Mouse (Mus musculus): ENCODE data around the gene Gm2174. TPM values are rescaled to one million over a fixed set of nuclear protein-coding genes. Genes with fewer than 3 reads are reported as not detected.
A peak's percentile ranks its signal among the peaks of the same experiment; 100 is the strongest.

Gene Gm2174
- polyA plus RNA-seq (2014; fragmentation: Nextera tagmentation; extraction: Ambion mirVana), result 2.1 and 2.2 TPM in 2 replicates

DNA sequence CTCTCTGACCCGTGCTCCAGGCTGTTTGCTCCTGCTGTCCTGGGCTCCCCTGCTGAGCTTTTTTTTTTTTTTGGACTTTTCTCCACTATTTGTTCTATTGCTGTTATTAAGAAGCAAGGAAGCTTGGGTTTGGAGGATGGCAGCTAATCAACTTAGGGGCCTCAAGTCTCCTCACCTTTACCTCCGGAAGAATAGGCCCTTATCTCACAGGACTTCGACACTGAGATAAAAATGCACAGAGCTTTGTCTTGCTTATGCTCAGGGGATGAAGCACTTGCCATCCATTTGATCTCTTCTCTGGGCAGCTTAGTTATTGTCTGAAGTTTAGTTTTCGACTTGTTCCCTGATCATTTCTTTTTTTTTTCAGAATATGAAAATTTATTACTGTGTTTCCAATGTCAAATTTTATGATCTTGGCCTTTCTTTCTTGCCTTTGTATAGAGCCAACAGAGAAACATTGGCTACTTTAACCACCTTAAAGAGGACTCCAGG, at the start of gene Gm2174:
Gene Gm2174, plus strand, starts transcription at position 442 of the 492 bp plus-strand sequence.
- H3K4me1 ChIP-seq (replicated peaks; ENCODE audit: control insufficient read depth, insufficient read depth, low read length), result peaks cover 14% of the 10 kb centered on the region
- H3K4me2 ChIP-seq, result peak within 1 kb of the TSS; percentile 43
- DNase-seq (ENCODE audit: low spot score) (no peak), ATAC-seq (replicated peaks; ENCODE audit: low FRiP score) (no peak)
- no peaks in the 10 kb centered on the region for H3K36me3 ChIP-seq (ENCODE audit: control insufficient read depth, insufficient read depth, low read length)
- no peaks in the 10 kb centered on the region for H3K9me3 ChIP-seq (ENCODE audit: control insufficient read depth, low read length)
- H3K27ac ChIP-seq (ENCODE audit: low read depth, low read length), result peak within 1 kb of the TSS; percentile 89
- WGBS, result 51% methylated on average over 4 of the region's 4 CpGs
- H3K9ac ChIP-seq (ENCODE audit: low read depth, low read length), result no peak within 1 kb of the TSS; the same call in 1 of the 2 replicates
- no peaks in the 10 kb centered on the region for H3K27me3 ChIP-seq (replicated peaks; ENCODE audit: control insufficient read depth, insufficient read depth, low read length)
- no peak within 1 kb of the TSS for H3K4me3 ChIP-seq (ENCODE audit: low read depth, low read length)

DNA sequence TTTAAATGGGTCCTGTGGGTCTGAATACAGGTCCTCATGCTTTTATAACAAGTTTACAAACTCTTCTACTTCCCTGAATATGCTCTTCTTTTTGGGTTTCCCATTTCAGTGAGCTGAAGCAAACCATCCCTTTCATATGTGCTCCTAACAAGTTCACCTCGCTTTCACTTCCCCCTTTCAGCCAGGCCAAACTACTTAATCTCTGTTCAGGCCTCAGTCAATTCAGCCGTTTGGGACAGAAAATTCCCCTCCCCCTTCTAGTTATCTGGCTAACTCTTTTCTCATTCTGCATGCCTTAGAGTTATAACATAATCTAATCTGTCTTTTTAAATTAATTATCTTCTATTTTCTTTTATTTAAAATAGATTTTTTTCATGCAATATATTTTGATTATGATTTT, 43.1 kb upstream of the Gm2174 start:
- Histone ChIP-seq H3K36me3 (ENCODE audit: control insufficient read depth, insufficient read depth, low read length) (no peaks in the 10 kb centered on the region), H3K4me2 (no peak overlapping the region), H3K9ac (ENCODE audit: low read depth, low read length) (no peak overlapping the region), H3K4me1 (replicated peaks; ENCODE audit: control insufficient read depth, insufficient read depth, low read length) (no peaks in the 10 kb centered on the region), H3K27ac (ENCODE audit: low read depth, low read length) (no peak overlapping the region), H3K4me3 (ENCODE audit: low read depth, low read length) (no peak overlapping the region), H3K9me3 (ENCODE audit: control insufficient read depth, low read length) (no peaks in the 10 kb centered on the region), H3K27me3 (replicated peaks; ENCODE audit: control insufficient read depth, insufficient read depth, low read length) (no peaks in the 10 kb centered on the region)
- WGBS, result 15% methylated on average over 2 of the region's 2 CpGs
- ATAC-seq (replicated peaks; ENCODE audit: low FRiP score) (no peak), DNase-seq (ENCODE audit: low spot score) (no peak)

DNA sequence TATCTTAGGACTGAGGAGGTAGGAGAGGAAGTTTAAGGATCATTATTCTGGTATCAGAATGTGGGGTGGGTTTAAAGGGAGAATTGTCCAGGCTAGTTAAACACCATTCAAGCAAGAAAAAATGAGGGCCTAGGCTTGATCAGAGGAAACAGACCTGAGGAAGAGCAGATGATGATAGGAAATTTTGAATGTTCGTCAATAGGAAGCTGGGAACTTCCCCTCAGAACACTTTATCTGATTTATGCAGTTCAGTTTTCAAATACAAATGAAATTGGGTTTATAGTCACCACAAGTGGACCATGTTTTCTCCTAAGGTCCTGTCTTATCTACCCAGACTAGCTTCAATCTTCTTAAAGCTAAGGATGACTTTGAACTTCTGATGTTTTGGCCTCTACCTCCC, 42.3 kb upstream of the Gm2174 start:
- Histone ChIP-seq H3K27ac (ENCODE audit: low read depth, low read length) (no peak overlapping the region), H3K27me3 (replicated peaks; ENCODE audit: control insufficient read depth, insufficient read depth, low read length) (no peaks in the 10 kb centered on the region), H3K4me2 (no peak overlapping the region), H3K9me3 (ENCODE audit: control insufficient read depth, low read length) (no peaks in the 10 kb centered on the region), H3K9ac (ENCODE audit: low read depth, low read length) (no peak overlapping the region), H3K4me3 (ENCODE audit: low read depth, low read length) (no peak overlapping the region), H3K36me3 (ENCODE audit: control insufficient read depth, insufficient read depth, low read length) (no peaks in the 10 kb centered on the region), H3K4me1 (replicated peaks; ENCODE audit: control insufficient read depth, insufficient read depth, low read length) (no peaks in the 10 kb centered on the region)
- ATAC-seq (replicated peaks; ENCODE audit: low FRiP score), result no peak
- 35% methylated on average over 1 of the region's 1 CpGs for WGBS
- DNase-seq (ENCODE audit: low spot score), result no peak

DNA sequence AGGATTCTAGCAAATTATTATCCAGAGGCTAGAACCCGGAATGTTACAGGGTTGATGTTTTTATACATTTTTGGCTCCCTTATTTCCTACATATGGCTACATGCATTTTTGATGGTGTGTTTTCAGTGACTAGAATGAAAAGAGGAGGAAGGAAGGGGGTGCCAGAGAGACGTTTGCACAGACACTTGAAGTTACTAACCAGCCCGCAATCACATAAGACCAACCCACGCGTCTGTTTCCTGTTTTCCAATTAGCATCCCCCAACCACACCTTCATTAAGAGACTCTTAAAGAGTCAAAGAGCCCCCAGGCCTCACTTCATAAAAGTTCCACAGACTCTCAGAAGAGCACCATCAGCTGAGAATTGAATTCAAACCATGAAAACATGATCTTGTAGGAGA, 41.6 kb upstream of the Gm2174 start:
- WGBS, result 40% methylated on average over 5 of the region's 5 CpGs
- no peak overlapping the region for H3K27ac ChIP-seq (ENCODE audit: low read depth, low read length)
- no peak overlapping the region for H3K4me3 ChIP-seq (ENCODE audit: low read depth, low read length)
- H3K36me3 ChIP-seq (ENCODE audit: control insufficient read depth, insufficient read depth, low read length), result no peaks in the 10 kb centered on the region
- H3K27me3 ChIP-seq (replicated peaks; ENCODE audit: control insufficient read depth, insufficient read depth, low read length), result no peaks in the 10 kb centered on the region
- no peak overlapping the region for H3K4me2 ChIP-seq
- no peak for ATAC-seq (replicated peaks; ENCODE audit: low FRiP score)
- H3K4me1 ChIP-seq (replicated peaks; ENCODE audit: control insufficient read depth, insufficient read depth, low read length), result no peaks in the 10 kb centered on the region
- DNase-seq (ENCODE audit: low spot score), result no peak
- no peak overlapping the region for H3K9ac ChIP-seq (ENCODE audit: low read depth, low read length)
- H3K9me3 ChIP-seq (ENCODE audit: control insufficient read depth, low read length), result no peaks in the 10 kb centered on the region

DNA sequence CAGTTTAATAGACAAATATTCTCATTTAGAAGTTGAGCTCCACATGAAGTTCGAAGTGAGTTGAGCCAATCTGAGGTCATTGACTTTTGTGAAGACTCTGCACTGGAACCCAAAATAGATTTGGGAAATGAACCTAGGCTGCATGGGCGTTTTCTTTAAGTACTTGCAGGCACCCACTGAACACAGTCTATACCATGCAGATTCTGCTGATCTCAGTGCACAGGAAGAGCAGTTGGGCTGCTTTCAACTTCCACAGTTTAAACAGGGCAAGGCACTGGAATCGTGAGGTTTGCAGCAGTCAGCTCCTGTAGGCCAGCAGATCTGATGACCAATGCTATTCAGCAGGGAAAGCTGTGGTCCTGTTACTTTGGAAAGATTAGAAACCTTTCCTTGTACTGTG, 31.5 kb upstream of the Gm2174 start:
- no peaks in the 10 kb centered on the region for H3K4me1 ChIP-seq (replicated peaks; ENCODE audit: control insufficient read depth, insufficient read depth, low read length)
- H3K27me3 ChIP-seq (replicated peaks; ENCODE audit: control insufficient read depth, insufficient read depth, low read length), result no peaks in the 10 kb centered on the region
- ATAC-seq (replicated peaks; ENCODE audit: low FRiP score), result no peak
- 50% methylated on average over 3 of the region's 3 CpGs for WGBS
- no peak for DNase-seq (ENCODE audit: low spot score)
- no peak overlapping the region for H3K4me3 ChIP-seq (ENCODE audit: low read depth, low read length)
- no peak overlapping the region for H3K4me2 ChIP-seq
- H3K36me3 ChIP-seq (ENCODE audit: control insufficient read depth, insufficient read depth, low read length), result no peaks in the 10 kb centered on the region
- H3K27ac ChIP-seq (ENCODE audit: low read depth, low read length), result no peak overlapping the region
- no peak overlapping the region for H3K9ac ChIP-seq (ENCODE audit: low read depth, low read length)
- no peaks in the 10 kb centered on the region for H3K9me3 ChIP-seq (ENCODE audit: control insufficient read depth, low read length)

DNA sequence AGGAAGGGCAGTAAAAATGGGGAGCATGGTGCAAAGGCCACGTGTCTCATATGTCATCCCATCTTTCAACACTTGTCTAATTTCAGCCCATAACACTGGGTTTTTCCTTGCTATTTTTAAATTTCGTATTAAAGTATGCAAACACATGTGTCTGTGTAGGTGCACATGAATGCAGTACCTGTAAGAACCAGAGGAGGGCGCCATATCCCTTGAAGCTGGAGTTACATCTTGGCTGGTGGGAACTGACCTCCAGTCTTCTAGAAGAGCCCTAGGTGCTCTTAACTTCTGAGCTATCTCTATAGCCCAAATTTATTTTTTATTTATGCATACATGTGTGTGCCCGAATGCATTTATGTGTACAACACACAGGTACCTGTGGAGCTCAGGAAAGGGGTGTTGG, 30.2 kb upstream of the Gm2174 start:
- Histone ChIP-seq H3K9ac (ENCODE audit: low read depth, low read length) (no peak overlapping the region), H3K4me2 (no peak overlapping the region), H3K4me3 (ENCODE audit: low read depth, low read length) (no peak overlapping the region), H3K9me3 (ENCODE audit: control insufficient read depth, low read length) (no peaks in the 10 kb centered on the region), H3K27ac (ENCODE audit: low read depth, low read length) (no peak overlapping the region), H3K36me3 (ENCODE audit: control insufficient read depth, insufficient read depth, low read length) (no peaks in the 10 kb centered on the region), H3K27me3 (replicated peaks; ENCODE audit: control insufficient read depth, insufficient read depth, low read length) (no peaks in the 10 kb centered on the region), H3K4me1 (replicated peaks; ENCODE audit: control insufficient read depth, insufficient read depth, low read length) (no peaks in the 10 kb centered on the region)
- ATAC-seq (replicated peaks; ENCODE audit: low FRiP score), result no peak
- DNase-seq (ENCODE audit: low spot score), result no peak
- WGBS, result 57% methylated on average over 4 of the region's 4 CpGs

DNA sequence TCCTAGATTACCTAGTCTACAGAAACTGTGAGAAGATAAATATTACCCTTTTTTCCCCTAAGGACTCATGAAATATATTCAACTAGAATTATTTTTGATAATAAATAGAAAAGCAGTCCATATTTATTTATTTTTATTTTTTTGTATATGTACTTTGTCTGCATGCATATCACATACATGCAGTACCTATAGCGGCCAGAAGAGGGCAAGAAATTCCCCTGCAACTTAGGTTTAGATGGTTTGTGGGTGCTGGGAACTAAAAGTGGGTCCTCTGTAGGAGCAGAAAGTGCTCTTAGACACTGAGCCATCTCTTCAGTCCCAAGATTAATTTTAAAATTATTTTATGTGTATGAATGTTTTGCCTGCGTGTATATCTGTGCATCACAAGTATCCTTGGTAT, 17.2 kb upstream of the Gm2174 start:
- Histone ChIP-seq H3K4me1 (replicated peaks; ENCODE audit: control insufficient read depth, insufficient read depth, low read length) (no peaks in the 10 kb centered on the region), H3K4me2 (no peak overlapping the region), H3K36me3 (ENCODE audit: control insufficient read depth, insufficient read depth, low read length) (no peaks in the 10 kb centered on the region), H3K27me3 (replicated peaks; ENCODE audit: control insufficient read depth, insufficient read depth, low read length) (no peaks in the 10 kb centered on the region), H3K9ac (ENCODE audit: low read depth, low read length) (no peak overlapping the region), H3K4me3 (ENCODE audit: low read depth, low read length) (no peak overlapping the region), H3K27ac (ENCODE audit: low read depth, low read length) (no peak overlapping the region), H3K9me3 (ENCODE audit: control insufficient read depth, low read length) (no peaks in the 10 kb centered on the region)
- no peak for ATAC-seq (replicated peaks; ENCODE audit: low FRiP score)
- no peak for DNase-seq (ENCODE audit: low spot score)
- WGBS, result 48% methylated on average over 2 of the region's 2 CpGs

DNA sequence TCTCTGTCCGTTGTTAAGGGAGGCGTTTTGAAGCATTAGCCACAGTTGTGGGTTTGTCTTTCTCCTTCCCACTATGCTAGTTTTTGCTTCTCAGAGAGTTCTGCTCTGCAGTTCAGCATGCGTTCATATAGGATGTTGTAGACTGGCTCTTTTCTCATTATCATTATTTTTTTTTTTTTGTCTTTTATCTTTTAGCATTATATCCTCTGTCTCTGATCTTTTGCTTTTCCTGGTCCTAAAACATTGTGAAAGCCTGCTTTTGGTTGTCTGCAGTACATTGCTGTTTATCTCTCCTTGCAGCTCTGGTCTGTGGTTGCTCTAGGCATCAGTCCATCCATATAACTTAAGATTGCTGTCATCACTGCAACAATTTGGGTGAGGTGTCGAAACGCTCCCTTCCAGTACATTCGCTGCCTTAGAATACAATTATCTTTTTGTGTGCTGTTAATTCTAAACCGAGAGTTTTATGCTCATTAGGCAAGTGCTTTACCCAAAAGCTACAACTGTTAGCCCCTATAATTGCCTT, 11.9 kb upstream of the Gm2174 start:
- Histone ChIP-seq H3K4me1 (replicated peaks; ENCODE audit: control insufficient read depth, insufficient read depth, low read length) (no peaks in the 10 kb centered on the region), H3K4me2 (peak overlapping the region; percentile 31; the same call in 1 of the 2 replicates), H3K27me3 (replicated peaks; ENCODE audit: control insufficient read depth, insufficient read depth, low read length) (no peaks in the 10 kb centered on the region), H3K36me3 (ENCODE audit: control insufficient read depth, insufficient read depth, low read length) (no peaks in the 10 kb centered on the region), H3K27ac (ENCODE audit: low read depth, low read length) (peak overlapping the region; percentile 25; the same call in 1 of the 2 replicates), H3K9ac (ENCODE audit: low read depth, low read length) (no peak overlapping the region), H3K4me3 (ENCODE audit: low read depth, low read length) (no peak overlapping the region), H3K9me3 (ENCODE audit: control insufficient read depth, low read length) (no peaks in the 10 kb centered on the region)
- ATAC-seq (replicated peaks; ENCODE audit: low FRiP score) (peak; percentile 71), DNase-seq (ENCODE audit: low spot score) (no peak)
- WGBS, result 44% methylated on average over 7 of the region's 7 CpGs

Data from liver, embryonic 11.5 days (tissue).